Mouse (Mus musculus): ENCODE results near the gene Ccl6.
"Not testable (repeated sequence)": the region's sequence is repeated elsewhere in the genome, so short reads cannot be mapped to it uniquely, and the experiment has no call there.

The Ccl6 gene

DNA sequence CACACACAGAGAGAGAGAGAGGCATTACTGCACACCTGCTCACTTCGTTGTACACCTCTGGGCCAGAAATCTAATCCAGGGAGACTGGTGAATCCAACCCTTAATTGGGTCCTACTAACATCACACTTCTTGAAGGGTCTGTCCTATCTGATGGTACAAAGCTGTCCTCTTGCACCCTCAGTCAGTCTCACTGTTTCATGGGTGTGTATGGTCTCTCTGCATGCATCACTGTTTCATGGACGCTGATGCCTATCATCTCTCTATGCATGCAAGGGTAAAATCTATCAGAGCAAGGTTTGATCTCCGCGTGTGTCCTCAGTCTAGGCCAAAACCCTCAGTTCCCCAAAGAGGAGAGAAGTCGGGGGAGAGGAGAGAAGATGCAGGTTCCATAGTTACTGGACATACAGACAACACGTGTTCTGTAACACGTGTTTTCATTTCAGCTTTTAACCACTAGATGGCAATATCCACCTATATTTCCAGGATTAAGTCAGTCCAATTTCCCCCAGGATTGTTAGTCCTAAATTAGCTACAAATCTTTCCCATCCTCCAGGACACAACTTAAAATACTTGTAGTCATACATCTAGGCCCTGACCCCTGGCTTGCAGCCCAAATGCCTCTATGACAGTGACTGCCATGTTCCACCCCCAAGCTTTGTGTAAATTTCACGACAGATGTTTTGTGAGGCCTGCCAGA lies 36.7 kb downstream of the Ccl6 start:
- peak; percentile 91 for DNase-seq

DNA sequence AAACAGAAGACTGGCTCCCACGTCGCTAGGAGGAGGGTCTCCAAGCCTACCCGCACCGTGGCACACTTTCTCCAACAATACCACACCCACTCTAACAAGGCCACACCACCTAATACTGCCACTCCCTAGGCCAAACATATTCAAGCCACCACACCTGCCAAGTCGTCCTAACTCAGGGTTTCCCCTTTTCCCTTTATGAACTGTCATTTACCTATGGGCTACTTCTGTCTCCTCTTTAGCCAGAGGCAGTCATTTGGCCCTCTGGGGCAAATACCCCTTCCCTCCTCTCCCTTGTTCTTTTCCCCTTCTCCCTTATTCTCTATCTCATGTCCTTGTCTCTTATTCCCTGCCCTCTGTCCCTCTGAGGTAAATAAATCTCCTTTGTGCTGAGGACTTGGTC lies 41.2 kb downstream of the Ccl6 start:
- DNase-seq: no peak

DNA sequence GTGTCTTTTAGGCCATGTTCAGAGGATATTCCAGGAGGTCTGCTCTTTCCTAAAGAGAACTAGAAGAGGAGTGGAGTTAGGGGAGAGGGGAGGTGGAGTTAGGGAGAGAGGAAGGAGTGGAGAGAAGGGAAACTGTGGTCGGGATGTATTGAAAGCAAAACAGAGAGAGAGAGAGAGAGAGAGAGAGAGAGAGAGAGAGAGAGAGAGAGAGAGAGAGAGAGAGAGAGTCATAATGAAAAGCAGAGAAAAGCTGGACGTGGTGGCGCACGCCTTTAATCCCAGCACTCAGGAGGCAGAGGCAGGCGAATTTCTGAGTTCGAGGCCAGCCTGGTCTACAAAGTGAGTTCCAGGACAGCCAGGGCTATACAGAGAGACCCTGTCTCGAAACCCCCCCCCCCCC lies 41.9 kb downstream of the Ccl6 start:
- not testable (repeated sequence) for DNase-seq

GRCm38 (mm10) chr11:83550186-83550632 lies 42.7 kb downstream of the Ccl6 start:
- DNase-seq: no peak

GRCm38 (mm10) chr11:83544214-83544613 lies 48.7 kb downstream of the Ccl6 start:
- DNase-seq: no peak

DNA sequence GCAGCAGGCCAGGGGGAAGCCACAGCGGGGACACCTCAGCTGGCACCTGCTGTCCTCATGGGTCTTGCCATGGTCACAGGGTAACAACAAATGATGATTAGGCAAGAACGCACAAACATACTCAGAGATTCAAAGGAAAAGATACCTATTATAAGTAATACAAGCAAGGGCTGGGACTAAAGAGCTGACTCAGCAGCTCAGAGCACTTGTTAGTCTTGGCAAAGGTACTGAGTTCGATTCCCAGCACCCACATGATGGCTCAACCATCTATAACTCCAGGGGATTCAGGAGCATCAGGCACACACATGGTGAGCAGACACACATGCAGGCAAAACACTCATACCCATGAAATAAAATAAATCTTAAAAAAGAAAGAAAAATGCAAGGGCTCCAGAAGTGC lies 51.5 kb downstream of the Ccl6 start:
- DNase-seq: no peak

GRCm38 (mm10) chr11:83540931-83541330 lies 52.0 kb downstream of the Ccl6 start:
- peak; percentile 94 for DNase-seq

DNA sequence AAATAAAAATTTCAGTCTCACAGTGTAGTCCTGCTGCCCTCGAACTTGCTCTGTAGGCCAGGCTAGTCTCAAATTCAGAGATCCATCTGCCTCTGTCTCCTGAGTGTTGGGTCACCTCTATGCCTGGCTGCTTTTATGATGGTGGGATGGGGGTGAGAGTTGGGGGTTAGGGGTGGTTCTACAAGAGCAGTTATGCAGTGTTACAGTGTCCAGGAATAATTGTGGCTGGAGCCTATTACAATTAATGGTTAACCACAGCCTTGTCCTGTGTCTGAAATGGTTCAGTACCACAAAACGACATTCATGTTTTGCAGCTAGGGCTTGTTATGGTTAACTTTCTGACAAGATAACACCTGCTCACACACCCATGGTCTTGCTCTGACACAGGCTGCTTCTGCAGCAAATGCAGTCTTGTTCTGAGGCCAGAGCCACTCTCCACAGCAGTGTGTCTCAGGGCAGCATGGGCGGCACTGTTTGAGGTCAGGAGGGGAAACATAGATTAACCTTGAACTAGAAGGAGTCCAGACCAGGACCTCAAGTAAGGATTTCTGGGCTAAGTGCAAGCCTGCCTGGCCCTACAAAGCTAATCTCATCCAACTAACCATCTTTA lies 54.1 kb downstream of the Ccl6 start:
- DNase-seq: no peak
